Mouse (Mus musculus): ENCODE results near the gene Fbxl5. TPM values are rescaled to one million over a fixed set of nuclear protein-coding genes. Genes with fewer than 3 reads are reported as not detected.

The Fbxl5 gene
- polyA plus RNA-seq, 1 experiment from 2014 or later = 61.0 TPM

DNA sequence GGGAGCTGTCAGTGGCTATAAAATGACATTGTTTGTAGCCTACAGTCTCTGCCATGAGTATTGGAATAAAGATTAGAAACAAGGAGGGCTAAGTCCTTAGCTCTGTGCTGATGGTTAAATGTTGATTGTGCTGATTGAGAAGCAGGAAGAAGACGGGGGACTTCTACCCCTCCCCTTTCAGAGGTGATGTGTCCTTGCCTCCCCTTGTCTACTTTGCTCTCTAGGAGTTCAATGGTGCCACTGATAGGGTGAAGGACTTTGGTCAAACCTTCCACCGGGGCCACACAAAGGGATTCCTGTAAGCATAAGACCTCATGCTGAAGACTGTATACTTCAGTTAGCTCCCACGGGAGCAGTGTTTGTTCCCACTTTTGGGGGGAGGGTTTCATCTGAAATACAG, 1.4 kb upstream of the Fbxl5 start:
- H3K27me3 ChIP-seq (ENCODE audit: insufficient read depth, low read length) = no peaks in the 10 kb centered on the region
- 84% methylated on average over 3 of the region's 3 CpGs for WGBS
- no peak for DNase-seq (ENCODE audit: low spot score)

DNA sequence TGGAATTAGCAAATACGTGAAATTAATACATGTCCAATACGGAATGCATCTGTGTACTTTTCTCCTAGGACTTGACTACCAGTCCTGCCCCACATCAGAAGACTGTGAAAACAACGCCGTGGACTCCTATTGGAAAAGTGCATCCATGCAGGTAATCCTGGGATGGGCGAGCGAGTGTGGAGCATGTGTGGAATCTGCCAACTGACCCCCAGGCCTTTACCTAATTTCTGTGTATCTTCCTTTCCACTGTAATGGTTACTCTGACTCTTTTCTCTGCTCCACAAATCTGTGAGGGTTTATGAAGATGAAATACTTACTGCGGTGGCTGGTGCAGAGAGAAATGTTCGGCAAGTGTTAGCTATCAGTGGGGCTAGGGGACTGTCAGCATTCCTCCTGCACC, 761 bp upstream of the Fbxl5 start:
- Histone ChIP-seq H3K27ac (no peak overlapping the region), H3K4me2 (ENCODE audit: low read length) (no peak overlapping the region), H3K27me3 (ENCODE audit: insufficient read depth, low read length) (no peaks in the 10 kb centered on the region), H3K36me3 (ENCODE audit: insufficient read depth, low read length) (no peaks in the 10 kb centered on the region), H3K4me3 (replicated peaks; ENCODE audit: low read depth, low read length) (no peak overlapping the region), H3K9me3 (replicated peaks; ENCODE audit: low read length) (no peaks in the 10 kb centered on the region), H3K4me1 (replicated peaks; ENCODE audit: insufficient read depth, low read length) (no peaks in the 10 kb centered on the region), H3K9ac (ENCODE audit: low read depth, low read length) (no peak overlapping the region)
- DNase-seq (ENCODE audit: low spot score) = no peak
- WGBS = 76% methylated on average over 8 of the region's 8 CpGs
- no peak for TF ChIP-seq CTCF (IDR thresholded peaks at IDR 0.05; ENCODE audit: low read depth)
- ATAC-seq (replicated peaks; ENCODE audit: low FRiP score, low read depth) = no peak

More for the DNA sequence above, 1.4 kb upstream of the Fbxl5 start:
- Histone ChIP-seq H3K9me3 (replicated peaks; ENCODE audit: low read length) (no peaks in the 10 kb centered on the region), H3K4me3 (replicated peaks; ENCODE audit: low read depth, low read length) (no peak overlapping the region), H3K27ac (no peak overlapping the region), H3K36me3 (ENCODE audit: insufficient read depth, low read length) (no peaks in the 10 kb centered on the region), H3K4me1 (replicated peaks; ENCODE audit: insufficient read depth, low read length) (no peaks in the 10 kb centered on the region), H3K9ac (ENCODE audit: low read depth, low read length) (no peak overlapping the region), H3K4me2 (ENCODE audit: low read length) (no peak overlapping the region)
- no peak for TF ChIP-seq CTCF (IDR thresholded peaks at IDR 0.05; ENCODE audit: low read depth)
- ATAC-seq (replicated peaks; ENCODE audit: low FRiP score, low read depth) = no peak

DNA sequence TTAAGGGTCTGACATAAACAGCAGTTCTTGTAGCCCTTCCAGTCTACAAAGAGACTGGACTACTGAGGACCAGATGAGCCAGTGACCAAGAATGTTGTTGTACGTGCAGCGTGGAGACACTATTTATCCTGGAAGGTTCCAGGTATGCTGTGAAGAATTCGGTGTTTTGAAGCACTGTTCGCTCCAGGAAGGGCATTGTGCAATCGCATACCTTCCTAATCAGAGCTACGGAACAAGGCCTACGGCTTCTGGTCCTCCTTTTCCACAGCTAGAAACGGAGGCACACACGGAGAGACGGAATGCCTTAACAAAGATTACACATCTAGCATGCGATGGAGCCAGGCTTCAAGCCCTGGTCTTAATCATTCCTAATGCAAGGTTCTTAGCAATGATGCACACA, 653 bp downstream of the Fbxl5 start:
- no peaks in the 10 kb centered on the region for H3K36me3 ChIP-seq (ENCODE audit: insufficient read depth, low read length)
- H3K9ac ChIP-seq (ENCODE audit: low read depth, low read length) = no peak overlapping the region
- no peak overlapping the region for H3K27ac ChIP-seq
- 91% methylated on average over 11 of the region's 11 CpGs for WGBS
- no peaks in the 10 kb centered on the region for H3K27me3 ChIP-seq (ENCODE audit: insufficient read depth, low read length)
- ATAC-seq (replicated peaks; ENCODE audit: low FRiP score, low read depth) (no peak), DNase-seq (ENCODE audit: low spot score) (no peak)
- H3K4me1 ChIP-seq (replicated peaks; ENCODE audit: insufficient read depth, low read length) = no peaks in the 10 kb centered on the region
- no peak for TF ChIP-seq CTCF (IDR thresholded peaks at IDR 0.05; ENCODE audit: low read depth)
- no peaks in the 10 kb centered on the region for H3K9me3 ChIP-seq (replicated peaks; ENCODE audit: low read length)
- H3K4me2 ChIP-seq (ENCODE audit: low read length) = no peak overlapping the region
- no peak overlapping the region for H3K4me3 ChIP-seq (replicated peaks; ENCODE audit: low read depth, low read length)

DNA sequence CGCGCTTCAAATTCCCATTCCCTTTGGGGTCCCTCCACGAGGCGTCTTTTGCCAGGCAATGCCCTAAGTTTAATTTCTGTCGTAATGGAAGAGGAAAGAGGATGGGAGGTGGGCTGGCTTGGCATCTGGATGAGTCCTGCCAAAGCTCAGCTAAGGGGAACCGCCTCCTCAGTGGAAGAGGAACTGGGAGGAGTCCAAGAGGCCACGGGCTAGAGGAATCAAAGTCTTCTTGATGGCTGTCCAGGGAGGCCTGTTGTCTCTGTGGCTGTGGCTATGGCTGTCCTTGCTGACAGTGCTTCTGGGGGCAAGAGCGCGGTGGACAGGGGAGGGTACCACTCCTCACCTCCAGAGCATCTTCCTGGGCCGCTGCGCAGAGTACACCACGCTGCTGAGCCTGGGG, 2.7 kb downstream of the Fbxl5 start, which contains the start of gene Bst1:
Bst1 (plus strand) TSS at position 191 of the 400 bp plus-strand sequence.
- ATAC-seq (replicated peaks; ENCODE audit: low FRiP score, low read depth) (no peak), DNase-seq (ENCODE audit: low spot score) (peak; percentile 51)
- 43% methylated on average over 12 of the region's 12 CpGs for WGBS
- no peak within 1 kb of the TSS for H3K27ac ChIP-seq
- no peaks in the 10 kb centered on the region for H3K36me3 ChIP-seq (ENCODE audit: insufficient read depth, low read length)
- no peaks in the 10 kb centered on the region for H3K27me3 ChIP-seq (ENCODE audit: insufficient read depth, low read length)
- no peaks in the 10 kb centered on the region for H3K4me1 ChIP-seq (replicated peaks; ENCODE audit: insufficient read depth, low read length)
- H3K9me3 ChIP-seq (replicated peaks; ENCODE audit: low read length) = no peaks in the 10 kb centered on the region
- no peak for TF ChIP-seq CTCF (IDR thresholded peaks at IDR 0.05; ENCODE audit: low read depth)
- no peak within 1 kb of the TSS for H3K4me2 ChIP-seq (ENCODE audit: low read length)
- H3K9ac ChIP-seq (ENCODE audit: low read depth, low read length) = no peak within 1 kb of the TSS
- H3K4me3 ChIP-seq (replicated peaks; ENCODE audit: low read depth, low read length) = no peak within 1 kb of the TSS

DNA sequence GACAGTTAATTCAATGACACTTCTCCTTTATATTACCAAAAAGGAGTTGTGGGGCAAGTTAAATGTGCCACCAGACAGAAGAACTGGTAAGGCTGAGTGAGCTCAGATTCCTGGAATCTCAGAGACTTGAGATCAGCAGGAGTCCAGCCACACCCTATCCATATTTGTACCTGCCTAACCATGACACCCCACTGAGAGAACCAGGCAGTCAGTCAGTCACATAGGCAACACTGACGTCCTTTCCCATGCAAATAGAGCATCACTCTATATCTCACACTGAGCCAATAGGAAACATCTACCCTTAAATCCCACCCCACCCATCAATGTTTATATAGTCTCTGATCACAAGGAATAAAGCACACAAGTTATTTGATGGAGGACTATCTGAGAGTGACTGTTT, 5.7 kb downstream of the Fbxl5 start:
- WGBS = 46% methylated on average over 1 of the region's 1 CpGs
- no peak for TF ChIP-seq CTCF (IDR thresholded peaks at IDR 0.05; ENCODE audit: low read depth)
- no peaks in the 10 kb centered on the region for H3K4me1 ChIP-seq (replicated peaks; ENCODE audit: insufficient read depth, low read length)
- no peak overlapping the region for H3K4me2 ChIP-seq (ENCODE audit: low read length)
- no peaks in the 10 kb centered on the region for H3K27me3 ChIP-seq (ENCODE audit: insufficient read depth, low read length)
- no peak overlapping the region for H3K9ac ChIP-seq (ENCODE audit: low read depth, low read length)
- no peak overlapping the region for H3K27ac ChIP-seq
- ATAC-seq (replicated peaks; ENCODE audit: low FRiP score, low read depth) = no peak
- H3K36me3 ChIP-seq (ENCODE audit: insufficient read depth, low read length) = no peaks in the 10 kb centered on the region
- H3K9me3 ChIP-seq (replicated peaks; ENCODE audit: low read length) = no peaks in the 10 kb centered on the region
- no peak overlapping the region for H3K4me3 ChIP-seq (replicated peaks; ENCODE audit: low read depth, low read length)
- DNase-seq (ENCODE audit: low spot score) = no peak

DNA sequence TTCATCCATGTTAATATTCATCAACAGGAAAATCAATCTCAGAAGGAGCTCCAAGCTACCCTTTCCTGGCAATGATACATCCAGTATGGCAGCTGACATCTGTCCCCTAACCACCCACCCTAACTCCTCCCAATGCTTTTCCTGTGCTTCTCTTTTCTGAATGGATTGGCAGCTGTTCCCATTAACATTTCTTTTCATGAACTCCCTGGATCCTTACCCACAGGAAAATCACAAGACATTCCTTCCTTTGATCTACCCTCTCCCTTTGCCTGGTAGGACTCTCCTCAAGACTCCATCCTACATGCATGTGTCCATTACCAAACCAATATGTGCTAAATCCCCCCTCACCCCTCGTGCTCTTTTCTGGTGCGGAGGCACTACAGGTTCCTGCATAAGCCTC, 6.9 kb downstream of the Fbxl5 start:
- ATAC-seq (replicated peaks; ENCODE audit: low FRiP score, low read depth) = no peak
- WGBS = 84% methylated on average over 2 of the region's 2 CpGs
- no peak for TF ChIP-seq CTCF (IDR thresholded peaks at IDR 0.05; ENCODE audit: low read depth)

DNA sequence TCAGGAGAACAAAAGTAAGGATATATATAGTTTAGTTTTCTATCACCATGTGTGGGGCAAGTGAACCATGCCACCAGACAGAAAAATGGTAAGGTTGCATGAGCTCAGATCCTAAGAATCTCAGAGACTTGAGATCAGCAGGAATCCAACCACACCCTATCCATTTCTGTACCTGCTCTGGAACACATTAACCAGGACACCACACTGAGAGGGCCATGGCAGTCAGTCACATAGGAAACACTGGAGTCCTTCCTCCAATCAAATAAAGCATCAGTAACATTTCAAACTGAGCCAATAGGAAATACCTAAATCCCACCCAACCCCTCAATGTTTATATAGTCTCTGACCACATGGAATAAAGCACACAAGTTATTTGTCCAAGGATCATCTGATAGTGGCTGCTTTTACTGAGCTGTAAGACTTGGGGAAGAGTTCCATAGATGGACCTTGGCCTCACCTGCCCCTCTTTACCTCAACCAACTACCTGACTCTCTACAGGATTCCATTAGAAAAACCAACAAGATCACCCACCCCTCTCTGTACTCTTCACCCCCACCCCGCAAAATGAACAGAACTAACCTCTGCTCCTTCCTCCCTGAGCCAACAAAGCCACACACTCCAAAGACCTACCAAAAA, 10.9 kb downstream of the Fbxl5 start:
- ATAC-seq (replicated peaks; ENCODE audit: low FRiP score, low read depth) = no peak
- Histone ChIP-seq H3K4me3 (replicated peaks; ENCODE audit: low read depth, low read length) (no peak overlapping the region), H3K4me1 (replicated peaks; ENCODE audit: insufficient read depth, low read length) (peaks cover 4% of the 10 kb centered on the region; the same call in 1 of the 2 replicates), H3K27me3 (ENCODE audit: insufficient read depth, low read length) (no peaks in the 10 kb centered on the region), H3K27ac (no peak overlapping the region), H3K4me2 (ENCODE audit: low read length) (no peak overlapping the region), H3K9ac (ENCODE audit: low read depth, low read length) (no peak overlapping the region), H3K9me3 (replicated peaks; ENCODE audit: low read length) (no peaks in the 10 kb centered on the region), H3K36me3 (ENCODE audit: insufficient read depth, low read length) (no peaks in the 10 kb centered on the region)
- DNase-seq (ENCODE audit: low spot score) = no peak
- TF ChIP-seq CTCF (IDR thresholded peaks at IDR 0.05; ENCODE audit: low read depth) = no peak
- 95% methylated on average over 1 of the region's 1 CpGs for WGBS

More for the DNA sequence above, 6.9 kb downstream of the Fbxl5 start:
- Histone ChIP-seq H3K4me3 (replicated peaks; ENCODE audit: low read depth, low read length) (no peak overlapping the region), H3K27ac (no peak overlapping the region), H3K27me3 (ENCODE audit: insufficient read depth, low read length) (no peaks in the 10 kb centered on the region), H3K36me3 (ENCODE audit: insufficient read depth, low read length) (no peaks in the 10 kb centered on the region), H3K4me1 (replicated peaks; ENCODE audit: insufficient read depth, low read length) (no peaks in the 10 kb centered on the region), H3K4me2 (ENCODE audit: low read length) (no peak overlapping the region), H3K9ac (ENCODE audit: low read depth, low read length) (no peak overlapping the region), H3K9me3 (replicated peaks; ENCODE audit: low read length) (no peaks in the 10 kb centered on the region)
- no peak for DNase-seq (ENCODE audit: low spot score)

All from kidney, postnatal 0 days (tissue).